Mouse (Mus musculus): ENCODE results near the gene Cdc14a.
"Not testable (repeated sequence)": the region's sequence is repeated elsewhere in the genome, so short reads cannot be mapped to it uniquely, and the experiment has no call there.

DNA sequence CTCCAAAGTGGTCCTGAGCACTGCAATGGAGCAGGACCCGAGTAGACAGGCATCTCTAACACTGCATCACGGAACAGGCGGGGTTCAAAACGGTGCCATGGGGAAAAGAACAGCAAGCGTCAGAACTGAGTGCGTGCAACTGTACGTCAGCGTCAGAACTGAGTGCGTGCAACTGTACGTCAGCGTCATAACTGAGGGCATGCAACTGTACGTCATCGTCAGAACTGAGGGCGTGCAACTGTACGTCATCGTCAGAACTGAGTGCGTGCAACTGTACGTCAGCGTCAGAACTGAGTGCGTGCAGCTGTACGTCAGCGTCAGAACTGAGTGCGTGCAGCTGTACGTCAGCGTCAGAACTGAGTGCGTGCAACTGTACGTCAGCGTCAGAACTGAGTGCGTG is 76.3 kb downstream of the Cdc14a start:
- TF ChIP-seq CTCF, EP300 (IDR thresholded peaks at IDR 0.05; ENCODE audit: low read depth): not testable (repeated sequence)

Measured in liver, embryonic 14.5 days (tissue).